Mouse (Mus musculus) G1E (cell line): ENCODE results near the gene Scnn1b.

ENCODE experiments used
- CTCF ChIP-seq: IDR thresholded peaks from 2 replicates; pipeline ENCODE4 v1.5.1; 2012; ENCODE audit warnings: low read depth, low read length, inconsistent platforms, mixed read lengths
- GATA1 ChIP-seq: IDR thresholded peaks from 2 replicates; pipeline ENCODE4 v1.6.1; 2012; ENCODE audit warnings: borderline replicate concordance, low read length, inconsistent platforms, mixed read lengths

DNA sequence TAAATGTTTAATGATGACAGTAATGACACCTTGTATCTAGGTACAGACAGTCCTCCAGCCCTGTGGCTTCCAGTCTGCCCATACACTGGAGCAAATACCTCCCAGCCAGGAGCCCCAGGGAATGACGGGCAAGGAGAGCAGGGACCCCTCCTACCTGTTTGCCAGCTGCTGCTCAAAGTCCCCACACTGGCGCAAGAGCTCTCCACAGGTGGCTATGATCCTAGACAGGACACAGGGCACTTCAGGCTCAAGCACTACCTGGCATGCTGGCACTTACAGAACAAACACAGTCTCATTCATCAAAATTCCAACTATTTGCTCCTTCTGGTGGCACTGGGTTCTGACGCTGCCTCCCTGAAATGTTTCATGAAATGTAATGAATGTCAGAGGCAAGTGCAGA is 76.2 kb downstream of the Scnn1b start:
- TF ChIP-seq CTCF (no peak), GATA1 (no peak)
